Mouse (Mus musculus) retina, postnatal 7 days (tissue): ENCODE measurements around the gene Rpl19.

Experiments used
- DNase-seq: peaks from one replicate; pipeline ENCODE4 v3.0.0-alpha.2; 2012; ENCODE audit warnings: low read depth, low spot score

Rpl19 gene

GRCm38 (mm10) chr11:98022253-98022554 is 4.3 kb upstream of the Rpl19 start:
- DNase-seq: no peak

DNA sequence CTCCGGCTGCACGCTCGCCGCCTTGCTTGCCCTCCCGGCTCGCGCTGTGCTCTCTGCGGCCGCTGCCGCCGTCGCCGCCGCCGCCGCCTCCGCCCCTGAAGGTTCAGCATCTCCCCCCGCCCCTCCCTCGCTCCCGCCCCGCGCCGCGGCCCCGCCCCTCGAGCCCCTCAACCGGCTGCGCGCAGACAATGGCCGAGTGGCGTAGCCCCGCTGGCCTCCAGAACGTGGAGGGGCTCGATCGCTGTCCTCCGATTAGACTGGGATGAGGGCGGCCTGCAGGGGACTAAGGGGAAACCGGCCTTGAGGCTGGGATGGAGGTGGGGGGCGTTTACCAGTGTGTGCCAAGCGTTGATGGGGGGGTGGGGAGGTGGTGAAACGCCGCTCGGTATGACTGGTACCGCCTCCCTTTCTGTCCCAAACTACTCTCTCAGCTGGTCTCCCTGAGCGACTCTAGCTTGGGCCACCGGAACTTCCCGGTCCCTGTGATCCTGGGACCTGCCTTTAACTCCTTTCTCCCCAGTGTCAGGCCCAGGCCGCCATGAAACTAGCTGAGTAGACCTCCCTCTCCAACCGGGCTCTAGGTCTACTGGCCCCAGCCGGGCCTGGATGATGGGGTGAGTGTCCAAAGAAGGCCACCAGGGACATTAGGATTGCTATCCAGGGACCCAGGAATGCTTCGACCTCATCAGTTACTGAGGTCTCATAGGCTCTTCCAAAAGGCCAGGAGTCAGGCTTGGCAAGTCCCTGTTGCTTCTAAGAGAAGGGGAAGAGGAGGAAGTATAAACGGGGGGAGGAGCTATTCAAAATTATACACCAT is 3.7 kb upstream of the Rpl19 start, which contains the start of gene Cacnb1:
Gene Cacnb1, minus strand, starts transcription at position 480 of the 817 bp plus-strand sequence.
- peak; percentile 56 for DNase-seq

- no peak for DNase-seq
Observed at GRCm38 (mm10) chr11:98024516-98024915, 2.0 kb upstream of the Rpl19 start.

GRCm38 (mm10) chr11:98026248-98026569 is 301 bp upstream of the Rpl19 start:
- DNase-seq: no peak

DNA sequence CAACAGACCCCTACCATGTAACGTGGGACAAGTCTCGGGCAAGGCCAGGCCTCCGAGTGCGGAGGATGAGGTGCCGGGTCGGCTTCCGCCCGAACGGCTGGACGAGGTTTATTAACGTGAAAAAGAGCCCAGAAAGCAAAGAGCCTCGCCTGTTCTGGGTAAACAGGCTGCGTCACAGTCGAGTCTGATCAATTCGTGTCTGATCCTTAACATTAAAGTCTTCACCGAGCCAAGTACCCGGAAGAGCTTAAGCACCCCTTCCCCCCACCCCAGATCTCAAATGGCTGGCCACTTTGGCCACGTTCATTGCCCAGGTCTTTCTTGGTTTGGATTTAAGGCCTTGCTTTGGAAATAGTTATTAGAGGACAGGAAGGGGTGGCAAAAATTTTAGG is 783 bp downstream of the Rpl19 start:
- DNase-seq: no peak

GRCm38 (mm10) chr11:98027785-98028184 is 1.3 kb downstream of the Rpl19 start:
- no peak for DNase-seq

GRCm38 (mm10) chr11:98030701-98031442 is 4.4 kb downstream of the Rpl19 start:
- DNase-seq: no peak

GRCm38 (mm10) chr11:98031443-98031770 is 4.9 kb downstream of the Rpl19 start:
- DNase-seq: peak; percentile 71

- DNase-seq: no peak
Observed at GRCm38 (mm10) chr11:98034061-98034460, 7.6 kb downstream of the Rpl19 start.

GRCm38 (mm10) chr11:98034840-98035239 is 8.3 kb downstream of the Rpl19 start:
- peak; percentile 44 for DNase-seq

GRCm38 (mm10) chr11:98035977-98036377 is 9.5 kb downstream of the Rpl19 start:
- DNase-seq: peak; percentile 59

- DNase-seq: no peak
Observed at GRCm38 (mm10) chr11:98037871-98038270, 11.4 kb downstream of the Rpl19 start.

DNA sequence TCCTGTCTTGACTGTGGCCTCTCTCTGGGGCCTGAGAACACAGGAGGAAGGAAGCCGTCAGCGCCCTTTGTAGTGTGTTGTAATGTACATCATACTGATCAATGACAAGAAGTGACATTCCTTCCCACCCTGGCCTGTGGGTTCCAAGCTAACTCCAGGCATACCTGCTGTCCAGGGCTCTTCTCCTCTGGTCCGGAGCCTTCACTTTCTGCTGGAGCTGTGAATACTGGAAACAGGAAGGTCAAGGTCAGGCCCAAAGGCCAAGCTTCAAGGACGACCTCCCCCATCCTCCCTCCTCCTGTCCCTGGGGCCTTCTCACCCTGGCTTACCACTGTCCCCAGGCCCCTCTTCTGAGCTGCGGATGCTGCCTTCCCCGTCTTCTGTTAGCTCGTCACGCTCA is 14.5 kb downstream of the Rpl19 start:
- DNase-seq: no peak

DNA sequence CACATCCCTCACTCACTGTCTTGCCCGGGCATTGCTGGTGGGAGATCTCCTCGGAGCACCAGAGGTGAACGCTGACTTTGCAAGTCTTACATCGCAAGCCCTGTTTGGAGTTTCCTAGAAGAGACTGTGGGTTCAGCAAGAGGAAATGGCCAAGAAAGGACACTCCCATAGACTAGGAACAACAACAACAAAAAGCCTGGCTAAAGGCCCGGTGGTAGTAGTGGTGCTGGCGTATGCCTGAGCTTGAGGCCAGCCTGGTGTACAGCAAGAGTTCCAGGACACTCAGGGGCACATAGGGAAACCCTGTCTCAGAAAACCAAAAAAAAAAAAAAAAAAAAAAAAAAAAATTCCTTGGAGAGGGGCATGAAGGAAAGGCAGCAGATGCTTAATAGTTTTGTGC is 16.2 kb downstream of the Rpl19 start:
- DNase-seq: no peak

DNA sequence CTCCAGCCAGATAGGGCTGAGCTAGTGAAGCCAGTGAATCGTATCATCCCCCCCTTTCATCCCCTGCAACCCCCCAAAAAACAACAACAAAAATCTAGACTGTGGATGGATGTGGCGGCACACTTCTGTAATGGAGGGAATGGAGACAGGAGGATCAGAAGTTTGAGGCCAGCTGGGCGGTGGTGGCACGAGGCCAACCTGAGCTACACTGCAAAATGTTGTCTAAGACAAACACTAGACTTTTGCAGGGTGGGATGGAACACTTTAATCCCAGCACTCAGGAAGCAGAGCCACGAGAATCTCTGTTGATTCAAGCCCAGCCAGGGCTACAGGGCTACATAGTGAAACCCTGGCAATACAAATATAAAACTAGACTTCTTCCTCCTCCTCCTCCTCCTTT is 17.6 kb downstream of the Rpl19 start:
- DNase-seq: no peak

GRCm38 (mm10) chr11:98045596-98045995 is 19.1 kb downstream of the Rpl19 start:
- no peak for DNase-seq

DNA sequence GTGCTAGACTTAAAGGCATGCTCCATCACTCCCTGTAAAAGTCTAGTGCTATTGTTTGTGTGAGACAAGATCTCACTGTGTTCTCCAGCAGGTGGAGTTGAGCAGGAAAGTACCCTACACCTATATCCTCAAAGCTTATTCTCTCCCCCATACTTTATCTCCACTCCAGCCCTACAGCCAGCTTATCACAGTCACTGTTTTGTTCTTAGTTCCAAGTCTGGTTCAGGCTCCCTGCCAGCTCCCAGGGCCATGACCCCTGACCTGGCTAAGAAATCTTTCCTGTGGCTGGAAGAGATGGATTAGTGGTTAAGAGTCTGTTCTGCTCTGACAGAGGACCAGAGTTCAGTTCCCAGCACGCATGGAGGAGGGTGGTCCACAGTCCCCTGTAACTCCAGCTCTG is 20.0 kb downstream of the Rpl19 start:
- DNase-seq: no peak

- DNase-seq: no peak
Observed at GRCm38 (mm10) chr11:98047745-98048144, 21.2 kb downstream of the Rpl19 start.

DNA sequence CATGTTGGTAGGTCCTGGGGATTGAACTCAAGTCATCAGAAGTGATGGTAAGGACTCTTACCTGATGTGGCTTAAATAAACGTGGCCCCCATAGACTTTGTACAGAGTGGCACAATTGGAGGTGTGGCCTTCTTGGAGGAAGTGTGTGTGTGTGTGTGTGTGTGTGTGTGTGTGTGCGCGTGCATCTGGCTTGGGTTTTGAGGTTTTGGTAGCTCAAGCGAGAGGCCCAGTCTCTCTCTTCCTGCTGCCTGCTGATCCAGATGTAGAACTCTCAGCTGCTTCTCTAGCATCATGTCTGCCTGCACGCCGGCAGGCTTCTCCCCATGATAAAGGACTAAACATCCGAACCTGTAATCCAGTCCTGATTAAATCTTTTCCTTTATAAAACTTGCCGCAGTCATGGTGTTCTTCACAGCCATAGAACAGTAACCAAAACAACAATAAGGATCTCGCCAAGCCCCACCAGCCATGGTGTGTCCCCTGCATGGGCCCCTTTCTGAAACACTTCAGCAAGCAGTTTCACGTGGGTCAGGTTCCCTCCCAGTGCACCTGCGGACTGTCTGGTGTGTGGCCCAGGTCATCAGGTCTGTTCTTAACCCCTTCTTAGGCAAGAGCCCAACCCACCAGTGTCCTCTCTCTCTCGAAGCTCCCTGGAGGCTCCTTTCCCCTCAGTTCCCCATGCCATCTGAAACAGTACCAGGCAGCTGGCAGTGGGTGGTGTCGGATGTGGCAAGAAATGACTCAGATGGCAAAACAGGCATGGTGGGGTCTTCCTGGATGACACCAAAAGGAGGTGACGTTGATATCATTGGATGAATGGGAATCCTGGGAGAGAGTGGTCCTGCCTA is 23.4 kb downstream of the Rpl19 start:
- no peak for DNase-seq

DNA sequence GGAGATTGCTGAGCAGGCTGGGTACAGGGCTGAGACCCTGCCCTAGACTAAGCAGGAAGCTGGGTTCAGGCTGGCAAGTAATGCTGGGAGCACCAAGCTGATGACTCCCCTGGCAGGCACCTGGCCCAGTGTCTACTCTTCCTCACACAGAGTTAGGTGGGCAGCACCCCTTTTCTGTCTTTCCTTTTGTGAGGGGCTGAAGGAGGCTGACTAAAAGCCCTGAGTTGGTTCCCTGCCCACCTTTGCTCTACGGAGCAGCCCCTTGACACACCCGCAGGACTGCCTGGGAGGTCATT is 24.0 kb downstream of the Rpl19 start:
- no peak for DNase-seq

GRCm38 (mm10) chr11:98050940-98051339 is 24.4 kb downstream of the Rpl19 start:
- no peak for DNase-seq

GRCm38 (mm10) chr11:98051611-98052128 is 25.2 kb downstream of the Rpl19 start:
- DNase-seq: no peak
